Mouse (Mus musculus) forelimb bud, embryonic 11.5 days (tissue): Measurements from ENCODE around the gene Calm1.
"Not testable (repeated sequence)": the region's sequence is repeated elsewhere in the genome, so short reads cannot be mapped to it uniquely, and the experiment has no call there.

Experiments used
- DNase-seq: peaks from one replicate; pipeline ENCODE4 v3.0.0-alpha.2; 2012; ENCODE audit warnings: low read depth, low spot score

Calm1 gene

GRCm38 (mm10) chr12:100198967-100199660 is at the start of gene Calm1:
Gene Calm1 (plus strand): TSS chr12:100199435.
- peak; percentile 96 for DNase-seq

GRCm38 (mm10) chr12:100152466-100152865 is 46.8 kb upstream of the Calm1 start:
- DNase-seq: no peak

- DNase-seq: peak; percentile 94
Observed at GRCm38 (mm10) chr12:100159261-100159975, 39.8 kb upstream of the Calm1 start, which contains the start of gene Nrde2. Gene Nrde2 (minus strand): TSS chr12:100159653.

- DNase-seq: no peak
Observed at GRCm38 (mm10) chr12:100164991-100165500, 34.2 kb upstream of the Calm1 start.

- DNase-seq: peak; percentile 53
Observed at GRCm38 (mm10) chr12:100166177-100166576, 33.1 kb upstream of the Calm1 start.

GRCm38 (mm10) chr12:100166939-100167338 is 32.3 kb upstream of the Calm1 start:
- no peak for DNase-seq

GRCm38 (mm10) chr12:100167502-100167901 is 31.7 kb upstream of the Calm1 start:
- DNase-seq: no peak

- peak; percentile 67 for DNase-seq
Observed at GRCm38 (mm10) chr12:100167931-100168871, 31.0 kb upstream of the Calm1 start.

- DNase-seq: no peak
Observed at GRCm38 (mm10) chr12:100172481-100172880, 26.8 kb upstream of the Calm1 start.

- DNase-seq: peak; percentile 76
Observed at GRCm38 (mm10) chr12:100176469-100177056, 22.7 kb upstream of the Calm1 start.

GRCm38 (mm10) chr12:100178898-100179440 is 20.3 kb upstream of the Calm1 start:
- DNase-seq: no peak

- DNase-seq: no peak
Observed at GRCm38 (mm10) chr12:100180802-100181201, 18.4 kb upstream of the Calm1 start.

GRCm38 (mm10) chr12:100182676-100183075 is 16.6 kb upstream of the Calm1 start:
- DNase-seq: no peak

GRCm38 (mm10) chr12:100183970-100184369 is 15.3 kb upstream of the Calm1 start:
- DNase-seq: no peak

- not testable (repeated sequence) for DNase-seq
Observed at GRCm38 (mm10) chr12:100184976-100185375, 14.3 kb upstream of the Calm1 start.

GRCm38 (mm10) chr12:100185897-100186296 is 13.3 kb upstream of the Calm1 start:
- DNase-seq: no peak

- DNase-seq: peak; percentile 68
Observed at GRCm38 (mm10) chr12:100186376-100186775, 12.9 kb upstream of the Calm1 start.

- DNase-seq: peak; percentile 98
Observed at GRCm38 (mm10) chr12:100187013-100187755, 12.1 kb upstream of the Calm1 start.

GRCm38 (mm10) chr12:100187756-100188430 is 11.3 kb upstream of the Calm1 start:
- DNase-seq: no peak

- no peak for DNase-seq
Observed at GRCm38 (mm10) chr12:100190802-100191201, 8.4 kb upstream of the Calm1 start.
